Mouse (Mus musculus): Measurements from ENCODE around the gene Fam20a.

Fam20a gene

DNA sequence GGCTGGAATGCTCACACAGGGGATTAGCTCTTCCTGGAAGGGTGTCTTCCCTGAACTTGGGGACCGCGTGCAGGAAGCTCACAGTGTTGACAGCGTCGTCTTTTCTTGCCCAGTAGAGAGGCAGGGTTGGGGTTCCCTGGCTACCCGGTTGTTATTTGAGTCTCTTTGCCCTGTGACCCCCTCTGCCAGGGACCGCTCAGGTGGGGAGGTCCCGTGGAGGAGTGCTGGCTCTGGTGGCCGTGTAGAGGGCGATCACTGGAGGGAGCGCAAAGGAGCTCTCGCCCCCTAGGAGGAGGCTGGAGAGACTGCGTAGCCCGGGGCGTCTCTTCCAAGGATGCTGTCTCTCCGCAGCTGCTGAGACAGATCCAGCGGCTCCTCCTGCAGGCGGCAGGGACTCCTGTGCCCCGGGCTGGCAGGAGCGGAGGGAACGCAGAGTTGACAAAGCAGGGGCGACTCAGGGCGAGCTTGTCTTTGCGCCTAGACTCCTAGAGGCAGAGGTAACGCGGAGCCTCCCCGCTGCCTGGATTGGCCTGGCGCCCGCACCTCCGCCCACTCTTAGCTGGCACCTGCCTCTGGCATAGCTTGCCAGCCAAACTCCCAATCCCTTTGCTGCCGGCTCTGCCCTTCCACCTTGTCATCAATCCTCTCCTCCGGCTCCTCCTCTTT is at the start of gene Fam20a:
TSS of gene Fam20a (minus strand) at position 499 of the 666 bp plus-strand sequence.
- peak; percentile 52 for DNase-seq

DNA sequence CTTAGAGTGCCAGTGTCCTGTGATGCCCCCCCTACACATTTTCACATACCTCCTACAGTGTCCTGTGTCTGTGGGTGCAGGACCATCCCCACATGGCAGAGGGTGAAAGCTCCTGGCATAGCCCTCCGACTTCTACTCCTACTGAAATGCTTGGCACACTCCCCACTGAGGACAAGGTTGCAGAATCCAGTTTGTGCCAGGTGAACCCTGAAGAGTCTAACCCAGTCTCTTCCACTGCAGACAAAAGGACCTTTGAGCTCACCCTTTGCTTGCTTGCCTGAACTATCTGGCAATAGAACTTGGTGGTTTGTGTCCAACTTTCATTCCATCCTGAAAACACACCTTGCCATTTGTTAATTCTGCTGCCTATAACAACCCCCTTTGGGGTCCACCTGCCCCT is 49.3 kb upstream of the Fam20a start:
- DNase-seq: peak; percentile 65

DNA sequence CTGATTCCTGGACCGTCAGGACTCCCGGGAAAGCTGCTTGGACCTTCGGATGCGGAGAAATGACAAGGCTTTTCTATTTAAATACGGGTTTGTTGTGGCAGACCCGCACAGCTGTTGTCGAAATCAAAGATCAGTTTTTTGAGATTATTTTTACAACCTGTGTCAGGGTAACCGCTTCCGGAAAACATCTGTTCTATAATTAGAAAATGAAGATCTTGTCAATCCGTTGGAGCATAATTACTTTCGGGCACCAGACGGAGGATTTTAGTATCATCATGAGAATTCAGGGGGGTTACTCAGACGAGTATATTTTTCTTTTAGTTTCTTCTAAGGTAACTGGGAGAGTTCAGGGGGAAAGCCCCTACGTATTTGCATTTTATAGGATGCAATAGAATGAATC is 48.1 kb upstream of the Fam20a start:
- no peak for DNase-seq

DNA sequence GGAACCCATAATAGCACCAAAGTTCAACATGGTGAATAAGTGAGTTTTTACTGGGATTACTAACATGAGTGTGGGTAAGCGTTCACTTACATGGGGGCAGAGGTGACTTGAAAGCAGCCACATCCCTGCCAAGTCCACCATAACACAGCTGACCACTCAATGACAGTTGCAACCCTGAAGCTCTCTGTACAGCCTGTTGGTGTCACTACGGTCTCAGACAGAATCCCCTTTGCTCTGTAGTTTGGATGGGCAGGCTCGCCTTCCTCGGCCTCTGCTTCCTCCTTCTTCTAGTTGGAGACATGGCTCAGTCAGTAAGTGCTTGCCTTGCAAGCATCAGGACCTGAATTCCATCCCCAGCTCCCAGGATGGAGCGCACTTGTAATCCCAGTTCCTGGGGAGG is 47.0 kb upstream of the Fam20a start:
- DNase-seq: peak; percentile 17

DNA sequence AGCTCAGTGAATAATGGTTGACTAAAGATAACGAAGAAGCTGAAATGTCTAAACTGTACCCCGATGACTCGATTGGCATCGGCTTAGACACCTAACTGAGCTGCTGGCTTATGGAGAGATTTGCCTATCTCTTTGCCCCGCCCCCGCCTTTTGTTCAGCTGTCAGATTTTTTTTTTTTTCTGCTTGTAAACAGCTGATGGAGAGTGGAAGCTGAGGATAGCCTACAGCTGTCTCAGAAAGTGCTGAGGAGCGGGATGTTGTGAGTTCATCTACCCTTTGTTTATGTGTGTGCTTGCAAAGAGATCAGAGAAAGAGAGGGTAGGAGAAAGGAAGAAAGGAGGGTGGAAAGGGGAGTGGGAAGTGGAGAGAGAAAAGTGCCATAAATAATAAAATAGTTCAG is 38.0 kb upstream of the Fam20a start:
- no peak for DNase-seq

DNA sequence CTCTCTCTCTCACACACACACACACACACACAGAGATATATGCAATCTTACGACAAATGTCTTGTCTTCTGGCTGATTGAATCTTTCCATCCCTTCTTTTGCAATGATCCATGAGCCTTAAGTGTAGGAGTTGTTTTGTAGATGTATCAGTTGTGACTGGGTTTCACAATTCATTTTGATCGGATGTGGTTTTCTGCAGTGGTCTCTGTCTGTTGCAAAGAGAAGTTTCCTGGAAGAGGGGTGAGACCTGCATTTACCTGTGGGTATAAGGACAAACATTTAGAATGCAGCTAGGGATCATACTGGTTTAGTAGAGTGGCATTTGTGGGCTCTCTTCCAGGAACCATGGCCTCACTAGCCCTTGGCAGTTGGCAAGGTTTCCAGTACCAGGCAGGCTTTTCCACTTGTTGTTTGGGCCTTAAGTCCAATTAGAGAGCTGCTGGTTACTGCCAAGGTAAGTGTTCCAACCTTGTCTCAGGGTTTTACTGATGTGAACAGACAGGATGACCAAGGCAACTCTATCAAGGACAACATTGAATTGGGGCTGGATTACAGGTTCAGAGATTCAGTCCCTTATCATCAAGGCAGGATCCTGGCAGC is 36.6 kb upstream of the Fam20a start:
- DNase-seq: peak; percentile 60

DNA sequence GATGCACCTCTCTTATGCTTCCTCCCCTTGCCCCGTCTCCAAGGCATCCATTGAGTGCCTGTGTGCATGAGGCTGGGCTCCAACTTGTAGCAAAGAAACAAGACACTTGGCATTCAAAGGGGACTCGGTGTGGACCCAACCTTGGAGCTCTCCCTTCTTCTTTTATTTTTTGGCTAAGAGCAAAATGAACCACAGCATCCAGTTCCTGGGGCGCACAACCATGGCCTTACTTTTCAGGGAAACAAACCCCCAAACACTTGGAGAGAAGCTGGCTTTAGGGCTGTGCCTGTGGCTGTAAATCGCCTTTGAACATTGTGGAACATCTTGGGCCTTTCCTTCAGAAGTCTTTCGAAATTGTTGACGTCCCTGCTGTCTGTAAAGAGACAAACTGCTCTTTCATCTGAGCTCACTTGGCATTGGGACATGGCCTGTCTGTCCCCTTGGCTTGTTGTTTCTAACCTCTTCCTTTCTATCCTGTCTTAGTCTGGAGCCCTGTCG is 32.1 kb upstream of the Fam20a start:
- no peak for DNase-seq

DNA sequence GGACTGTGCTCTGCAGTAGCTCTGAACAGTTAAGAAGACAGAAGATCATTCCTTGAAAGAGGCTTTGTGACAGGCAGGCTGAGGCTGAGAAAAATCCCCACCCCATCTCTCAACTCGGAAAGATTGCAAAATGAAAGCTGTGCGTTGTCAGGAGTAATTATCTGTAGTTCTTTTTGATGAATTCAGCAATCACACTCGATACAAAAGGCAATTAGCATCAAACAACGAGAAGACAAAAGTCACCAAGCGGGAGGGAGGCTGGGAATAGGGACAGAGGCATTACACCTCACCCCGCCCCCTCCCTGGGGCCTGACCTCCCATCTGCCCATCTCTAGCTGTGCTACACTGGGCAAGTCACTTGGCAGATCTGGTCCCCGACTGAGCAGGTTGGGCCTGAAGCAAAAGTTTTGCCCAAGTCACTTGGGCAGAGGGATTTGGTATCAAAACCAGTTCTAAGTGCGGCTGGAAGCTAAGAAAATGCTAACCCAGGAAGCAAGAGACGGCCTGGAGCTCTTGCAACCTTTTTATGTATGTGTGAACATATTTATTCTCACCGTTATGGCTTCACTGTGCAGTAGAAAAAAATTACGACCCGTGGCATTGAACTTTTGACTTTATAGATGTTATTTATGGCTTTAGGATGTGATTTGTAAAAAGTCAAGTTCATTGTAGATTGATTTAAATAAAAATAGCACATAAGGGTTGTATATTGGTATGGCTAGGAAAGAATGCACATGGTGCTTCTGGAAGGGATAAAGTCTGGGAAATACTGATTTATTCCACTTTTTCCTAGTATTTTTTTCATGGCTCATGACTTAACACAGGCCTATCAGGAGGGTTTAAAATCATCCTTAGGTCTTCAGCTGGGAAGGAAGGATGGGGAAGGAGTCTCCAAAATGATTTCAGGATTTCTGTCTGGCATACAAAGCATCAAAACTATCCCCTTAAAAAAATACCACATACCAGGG is 29.8 kb upstream of the Fam20a start:
- DNase-seq: no peak

DNA sequence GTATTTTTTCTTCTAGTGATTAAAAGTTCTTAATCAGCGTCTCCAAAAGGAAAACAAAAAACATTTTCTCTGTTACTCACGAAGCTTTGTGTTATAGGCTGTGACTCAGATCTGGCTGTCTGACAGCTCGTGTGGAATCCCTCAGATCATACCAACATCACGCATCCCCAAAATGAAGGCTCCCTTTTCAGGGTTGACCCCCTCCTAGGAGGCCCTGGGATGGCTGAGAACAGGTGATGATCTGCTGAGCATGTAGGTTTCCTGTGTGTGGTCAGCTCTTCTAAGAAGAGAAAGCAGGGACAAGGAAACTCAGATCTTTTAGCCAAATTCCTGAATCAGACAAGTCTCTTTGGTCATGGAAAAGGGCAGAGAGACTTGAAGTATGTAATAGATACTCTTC is 23.1 kb upstream of the Fam20a start:
- DNase-seq: no peak

DNA sequence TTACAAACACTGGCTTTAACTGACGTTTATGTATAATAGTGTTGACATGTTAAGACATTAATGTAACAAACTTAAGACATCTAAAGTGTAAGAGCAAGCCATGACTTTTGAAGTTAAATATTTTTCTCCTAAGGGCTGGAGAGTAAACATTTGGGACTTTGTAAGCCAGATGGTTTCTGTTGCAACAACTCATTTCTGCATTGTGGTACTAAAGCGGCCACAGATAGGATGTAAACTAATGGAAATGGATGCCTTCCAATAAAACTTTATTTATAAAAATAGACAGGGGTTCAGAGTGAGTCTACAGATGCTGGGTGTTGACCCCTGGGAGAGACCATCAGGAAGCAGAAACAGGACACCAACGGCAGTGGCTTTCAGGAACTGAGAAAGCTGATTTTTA is 15.9 kb upstream of the Fam20a start:
- DNase-seq: no peak

DNA sequence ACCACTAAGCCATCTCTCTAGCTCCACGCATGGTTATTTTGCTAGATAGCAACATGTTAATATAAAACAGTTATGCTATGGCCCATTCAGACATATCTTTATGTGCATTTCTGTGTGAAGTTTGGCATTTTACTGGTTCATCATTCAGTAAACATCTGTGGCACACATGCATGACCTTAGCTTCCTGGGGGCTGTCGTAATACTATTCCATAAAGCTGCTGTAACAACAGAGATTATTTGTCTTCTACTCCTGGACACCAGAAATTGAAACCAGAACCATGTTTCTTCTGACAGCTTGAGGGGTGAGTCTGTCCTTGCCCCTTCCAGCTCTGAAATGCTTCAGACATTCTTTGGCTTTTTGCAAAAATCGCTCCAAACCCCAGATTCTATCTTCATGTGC is 14.3 kb upstream of the Fam20a start:
- DNase-seq: no peak

DNA sequence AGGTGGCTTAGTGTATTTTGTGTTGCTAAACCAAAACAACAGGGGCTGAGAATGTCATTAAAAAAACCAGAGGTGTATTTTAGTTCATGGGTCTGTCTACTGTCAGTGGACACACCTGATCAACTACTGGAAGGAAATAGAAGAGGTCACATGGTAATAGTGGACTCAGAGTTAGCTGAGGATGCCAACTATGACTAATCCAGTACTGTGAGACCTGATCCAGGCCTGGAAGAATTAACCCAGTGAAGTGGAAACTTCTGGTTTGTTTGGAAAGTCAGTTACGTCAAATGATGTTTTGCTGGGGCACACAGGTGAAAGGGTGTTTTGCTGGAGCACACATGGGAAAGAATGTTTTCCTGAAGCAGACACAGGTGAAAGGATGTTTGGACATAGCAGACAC is 12.3 kb upstream of the Fam20a start:
- DNase-seq: no peak

DNA sequence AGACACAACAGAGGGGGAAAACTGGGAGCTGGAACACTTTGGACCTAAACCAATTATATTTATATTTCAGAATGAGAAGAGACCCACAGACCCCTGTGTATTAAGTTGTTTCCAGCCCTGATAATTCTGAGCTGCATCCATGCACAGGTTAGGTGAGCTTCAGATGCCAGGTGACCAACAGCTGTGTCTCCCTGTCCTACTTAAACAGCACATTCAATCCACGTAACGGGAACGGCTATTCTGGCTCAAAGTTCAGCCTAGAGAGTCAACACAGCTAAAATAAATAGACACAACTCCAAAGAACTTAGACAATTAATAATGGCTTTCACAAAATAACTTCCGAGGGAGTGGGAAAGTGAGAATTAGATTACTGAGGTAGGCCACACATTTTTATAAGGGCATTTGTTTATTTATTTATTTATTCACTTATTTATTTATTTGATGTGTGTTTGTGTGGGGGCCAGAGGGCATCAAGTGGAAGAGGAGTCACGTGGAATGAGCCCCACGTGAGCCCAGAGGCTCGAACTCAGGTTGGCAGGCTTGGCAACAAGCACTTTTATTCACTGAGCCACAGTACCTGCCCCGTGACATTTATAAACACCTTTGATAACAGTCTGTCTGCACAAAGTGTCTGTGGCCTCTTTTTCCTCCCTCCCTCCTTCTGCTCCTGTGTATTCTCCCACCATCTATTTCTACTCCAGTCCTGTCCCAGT is 10.8 kb upstream of the Fam20a start:
- no peak for DNase-seq

DNA sequence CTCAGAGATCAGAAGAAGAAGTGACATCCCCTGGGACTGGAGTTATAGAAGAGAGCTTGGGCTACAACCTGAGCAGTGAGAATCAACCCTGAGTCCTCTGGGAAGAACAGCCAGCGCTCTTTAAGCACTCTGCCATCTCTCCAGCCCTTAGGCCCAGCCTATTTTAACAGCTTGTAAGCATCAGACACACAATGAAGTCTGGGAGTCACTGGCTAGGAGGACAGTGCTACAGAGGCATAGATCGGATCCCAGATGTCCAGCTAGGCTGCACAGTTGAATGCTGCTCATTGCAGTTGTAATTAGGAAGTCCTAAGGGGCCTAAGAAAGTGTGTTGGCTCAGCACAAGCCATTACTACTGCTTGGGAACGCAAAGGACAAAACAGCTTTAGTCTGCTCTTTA is 6.3 kb upstream of the Fam20a start:
- DNase-seq: no peak

DNA sequence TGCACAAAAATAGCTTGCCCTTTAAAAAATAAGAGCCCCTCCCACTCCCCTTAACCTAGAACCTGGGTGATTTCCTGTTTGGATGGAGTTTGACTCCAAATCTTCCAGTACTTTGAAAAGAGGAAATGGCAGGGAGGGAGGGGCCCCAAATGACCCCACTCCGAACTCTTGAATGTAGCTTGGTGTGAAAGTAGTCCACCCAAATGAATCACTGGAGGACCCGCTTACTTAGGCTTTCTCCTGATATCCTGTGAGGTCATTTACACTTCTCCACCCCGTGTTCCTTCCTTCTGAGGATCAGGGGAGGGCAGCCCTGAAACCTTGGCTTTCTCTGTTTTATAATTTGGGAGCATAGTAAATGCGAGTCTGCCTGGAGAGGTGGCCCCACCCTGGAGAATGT is 632 bp upstream of the Fam20a start:
- peak; percentile 66 for DNase-seq

DNA sequence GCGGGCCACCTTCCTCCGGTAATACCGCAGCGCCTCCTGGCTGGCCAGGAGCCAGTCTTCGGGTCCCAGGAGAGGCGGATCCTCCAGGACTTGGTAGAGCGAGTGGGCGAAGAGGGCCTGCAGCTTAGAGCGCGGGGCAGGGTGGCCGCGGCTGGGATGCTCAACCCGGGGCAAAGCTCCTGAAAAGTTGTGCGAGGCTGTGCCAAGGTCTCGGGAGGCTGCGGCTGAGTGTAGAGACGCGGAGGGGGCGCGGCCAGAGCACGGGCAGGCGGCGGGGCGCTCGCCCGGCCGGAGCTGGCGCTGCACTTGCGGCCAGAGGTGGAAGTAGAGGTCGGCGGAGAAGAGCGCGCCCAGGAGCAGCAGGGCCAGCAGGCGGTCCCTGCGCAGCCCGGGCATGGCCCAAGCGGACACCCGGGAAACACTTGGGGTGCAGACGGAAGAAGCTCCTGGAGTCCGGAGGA is 729 bp downstream of the Fam20a start:
- DNase-seq: peak; percentile 40

DNA sequence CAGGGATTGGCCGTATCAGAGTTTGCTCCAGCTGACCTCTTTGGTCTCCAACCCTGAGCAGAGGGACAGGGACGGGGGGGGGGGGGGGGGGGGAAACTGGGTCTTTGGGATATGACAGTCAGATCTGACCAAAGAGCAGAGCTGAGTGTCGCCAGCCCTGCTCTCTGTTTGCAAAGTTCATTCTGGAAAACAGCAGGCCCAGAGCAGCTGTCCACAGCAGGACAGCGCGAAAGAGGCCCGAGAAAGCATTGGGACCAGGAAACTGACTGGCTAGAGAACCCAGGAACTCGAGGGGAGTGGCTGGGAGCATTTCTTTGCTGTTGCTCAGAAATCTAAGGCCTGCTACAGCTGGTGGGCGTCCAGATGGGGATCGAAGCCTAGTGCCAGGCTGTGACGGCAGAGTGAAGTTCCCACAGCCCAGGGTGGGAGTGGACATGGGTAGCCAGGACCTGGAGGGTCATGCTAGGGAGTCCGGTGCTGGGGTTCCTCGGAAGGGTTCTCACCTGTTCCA is 1.2 kb downstream of the Fam20a start:
- DNase-seq: peak; percentile 47

DNA sequence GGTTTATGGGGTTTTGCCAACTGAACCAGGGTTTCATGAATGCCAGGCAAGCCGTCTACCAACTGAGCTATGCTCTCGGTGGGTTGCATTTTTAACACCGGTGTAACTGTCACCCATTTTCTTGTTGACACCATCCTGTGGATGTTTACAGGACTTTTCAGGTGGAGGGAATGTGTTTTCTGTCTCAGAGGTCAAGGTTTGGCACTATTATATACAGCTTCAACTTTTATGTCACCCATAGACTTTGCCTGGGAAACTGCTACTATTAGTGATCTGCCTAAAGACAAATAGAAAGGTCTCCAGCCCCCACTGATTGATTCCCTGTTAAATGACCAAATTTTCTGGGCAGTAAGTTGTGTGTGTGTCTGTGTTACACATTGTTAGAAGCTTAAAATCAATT is 2.7 kb downstream of the Fam20a start:
- DNase-seq: no peak

DNA sequence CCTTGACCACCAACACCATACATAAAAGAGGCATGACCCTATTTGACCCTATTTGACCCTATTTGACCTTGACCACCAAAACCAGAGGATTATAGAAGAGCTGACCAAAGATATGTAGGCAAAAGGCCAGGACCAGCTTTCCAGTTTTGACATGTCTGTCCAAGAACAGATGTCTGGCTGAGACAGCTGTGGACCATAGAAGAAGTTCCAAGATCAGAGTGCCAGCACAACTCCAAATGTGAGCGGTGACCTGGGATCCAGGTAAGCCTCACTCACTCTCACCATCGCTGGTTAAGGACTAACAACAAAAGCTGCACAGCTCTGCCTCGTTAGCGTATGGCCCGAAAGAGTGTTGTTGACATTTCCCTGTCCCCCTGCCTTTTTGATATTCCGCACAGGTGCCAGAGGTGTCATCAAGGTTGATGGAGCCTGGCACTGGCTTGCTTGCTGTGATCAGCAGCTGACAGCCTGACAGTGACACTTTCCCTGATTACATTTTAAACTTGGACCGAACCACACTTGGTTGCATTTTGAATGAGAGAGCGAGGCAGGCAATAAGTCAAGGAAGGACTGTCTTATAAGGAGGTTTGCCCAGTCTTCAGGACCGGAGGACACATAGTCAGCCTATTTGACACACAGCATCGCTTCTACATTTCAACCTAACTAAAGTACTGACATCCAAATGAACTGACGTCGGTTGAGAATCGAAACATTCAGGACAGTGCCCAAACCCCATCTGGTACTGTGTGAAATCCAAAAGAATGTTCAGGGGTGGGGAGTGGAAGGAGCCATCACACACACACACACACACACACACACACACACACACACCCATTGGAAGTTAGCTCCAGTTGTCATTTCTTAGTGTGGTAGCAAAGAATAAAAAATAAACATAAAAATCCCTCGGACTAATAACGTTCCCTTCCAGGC is 3.8 kb downstream of the Fam20a start:
- no peak for DNase-seq

DNA sequence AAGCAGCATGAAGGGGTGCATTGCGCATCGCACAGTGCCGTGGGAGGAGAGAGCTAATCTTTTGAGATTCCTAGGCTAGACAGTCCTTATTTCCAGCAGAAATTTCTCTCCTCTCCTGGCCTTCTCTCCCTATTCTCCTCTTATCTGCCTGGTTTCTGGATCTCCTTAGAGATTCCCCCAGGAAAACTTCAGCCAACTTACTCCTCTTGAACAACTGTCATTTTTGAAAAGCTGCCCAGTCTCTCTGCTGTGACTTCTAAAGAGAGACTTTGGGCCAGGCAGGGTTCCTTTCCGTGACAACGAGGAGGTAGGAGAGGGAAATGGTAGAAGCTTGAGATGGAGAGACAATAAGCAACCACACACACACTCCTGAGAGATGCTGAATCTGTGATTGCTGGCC is 4.6 kb downstream of the Fam20a start:
- no peak for DNase-seq

DNA sequence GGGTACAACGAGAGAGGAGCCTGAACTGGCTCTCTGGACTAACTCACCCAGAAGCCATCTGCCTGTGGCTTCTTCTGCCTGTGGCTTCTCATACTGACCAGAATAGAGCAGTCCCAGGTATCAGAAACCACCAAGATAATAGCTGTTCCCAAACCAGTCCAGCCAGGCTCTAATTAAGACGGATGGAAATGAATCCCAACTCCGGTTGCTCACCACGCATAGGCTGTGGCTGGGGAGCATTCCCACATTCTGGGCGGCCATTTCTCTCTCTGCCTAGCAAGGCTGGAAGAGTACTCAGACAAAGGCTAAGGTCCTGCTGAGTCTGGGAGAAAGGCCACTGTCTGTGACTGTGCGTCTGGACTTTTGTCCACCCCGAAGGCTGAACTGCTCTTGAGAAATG is 5.1 kb downstream of the Fam20a start:
- no peak for DNase-seq
